Mouse (Mus musculus) thymus, postnatal 10 days (tissue): ENCODE results near the gene Dnajb5.

Source experiments
- DNase-seq, 2 experiments: peaks; one replicate each; pipeline ENCODE4 v3.0.0; 2021; ENCODE audit warnings: low spot score in 2 of 2

Dnajb5 gene

DNA sequence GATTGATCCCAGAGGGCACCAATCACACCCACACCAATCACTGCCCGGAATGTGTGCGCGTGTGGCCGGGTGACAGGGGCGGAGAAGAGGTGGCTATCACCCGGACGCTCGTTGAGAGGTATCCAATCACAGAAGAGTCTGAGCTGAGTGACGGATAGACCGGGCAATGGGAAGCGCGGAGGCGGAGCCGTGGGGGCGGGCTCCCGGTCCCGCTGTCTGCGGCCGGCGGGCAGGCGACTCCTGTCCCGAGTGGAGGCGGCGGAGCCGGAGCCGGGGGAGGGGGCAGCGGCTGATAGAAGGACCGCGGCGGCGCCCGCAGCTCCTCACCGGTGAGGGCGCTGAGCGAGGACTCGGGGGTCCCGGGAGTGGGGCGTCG, at the start of gene Dnajb5:
Gene Dnajb5 (plus strand): TSS at position 139 of the 376 bp plus-strand sequence.
- DNase-seq = peak; percentile 89 to 93

DNA sequence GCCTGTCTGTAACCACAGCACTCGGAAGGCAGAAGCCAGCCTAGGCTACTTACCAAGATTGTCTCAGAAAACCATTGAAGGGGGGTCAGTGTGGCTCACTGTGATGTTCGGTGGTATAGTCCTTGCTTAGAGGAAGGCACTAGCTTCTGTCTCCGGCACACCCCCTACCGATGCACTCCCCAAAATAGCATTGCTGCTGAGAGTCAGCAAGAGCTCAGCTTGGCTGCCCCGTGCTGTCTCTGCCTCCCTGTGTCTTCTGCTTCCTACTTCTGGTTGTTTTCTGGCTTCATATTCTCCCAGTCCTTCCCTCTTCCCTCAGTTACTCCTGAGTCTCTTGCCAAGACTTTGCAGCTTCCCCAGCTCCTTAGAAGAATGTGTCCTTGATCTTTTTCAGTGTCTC, 48.7 kb upstream of the Dnajb5 start:
- no peak for DNase-seq

DNA sequence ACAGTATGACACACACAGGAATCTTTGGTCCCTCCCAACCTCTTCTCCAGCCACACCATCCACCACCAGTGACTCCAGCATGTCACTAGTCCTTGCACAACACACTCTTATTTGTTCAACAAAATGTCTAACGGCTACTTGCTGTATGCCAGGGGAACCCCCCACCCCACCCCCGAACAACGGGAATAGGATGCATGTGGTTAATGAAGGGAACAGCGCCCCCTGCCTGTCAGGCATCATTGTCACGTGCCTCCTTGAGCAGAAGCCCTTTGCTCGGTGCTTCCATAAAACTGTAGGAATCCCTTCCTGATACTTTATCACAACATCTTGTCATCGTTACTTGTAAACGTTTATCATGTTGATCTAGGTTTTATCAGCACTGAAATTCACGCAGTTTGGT, 47.4 kb upstream of the Dnajb5 start:
- peak in 1 of 2 experiments; percentile 13 for DNase-seq

DNA sequence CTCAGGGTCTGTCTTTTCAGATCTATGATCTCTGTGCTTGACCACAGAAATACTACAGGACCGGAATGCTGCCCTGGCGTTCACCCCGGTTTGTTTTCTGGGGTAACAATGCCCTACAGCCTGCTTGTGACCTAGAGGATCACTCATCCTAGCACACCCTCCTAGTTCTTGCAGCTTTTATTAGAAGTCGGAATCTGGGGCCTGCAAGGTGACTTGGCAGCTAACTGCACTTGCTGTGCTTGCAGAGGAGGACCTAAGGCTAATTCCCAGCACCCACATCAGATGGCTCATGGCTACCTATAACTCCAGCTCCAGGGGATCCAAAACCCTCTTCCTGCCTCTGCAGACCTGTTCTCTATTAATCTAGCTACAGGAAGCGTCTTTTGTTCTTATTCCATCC, 46.9 kb upstream of the Dnajb5 start:
- no peak for DNase-seq

DNA sequence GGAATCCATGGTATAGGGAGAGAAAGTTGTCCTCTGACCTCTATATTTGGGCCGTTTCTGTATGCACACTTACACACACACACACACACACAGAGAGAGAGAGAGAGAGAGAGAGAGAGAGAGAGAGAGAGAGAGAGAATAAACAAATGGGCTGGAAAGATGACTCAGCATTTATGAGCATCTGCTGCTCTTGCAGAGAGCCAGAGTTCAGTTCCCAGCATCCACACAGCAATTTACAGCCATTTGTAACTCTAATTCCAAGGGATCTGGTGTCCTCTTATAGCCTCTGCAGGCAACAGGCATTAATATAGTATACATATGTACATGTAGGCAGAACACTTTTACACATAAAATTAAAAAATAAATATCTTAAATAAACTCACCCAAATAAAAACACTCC, 45.7 kb upstream of the Dnajb5 start:
- no peak for DNase-seq

DNA sequence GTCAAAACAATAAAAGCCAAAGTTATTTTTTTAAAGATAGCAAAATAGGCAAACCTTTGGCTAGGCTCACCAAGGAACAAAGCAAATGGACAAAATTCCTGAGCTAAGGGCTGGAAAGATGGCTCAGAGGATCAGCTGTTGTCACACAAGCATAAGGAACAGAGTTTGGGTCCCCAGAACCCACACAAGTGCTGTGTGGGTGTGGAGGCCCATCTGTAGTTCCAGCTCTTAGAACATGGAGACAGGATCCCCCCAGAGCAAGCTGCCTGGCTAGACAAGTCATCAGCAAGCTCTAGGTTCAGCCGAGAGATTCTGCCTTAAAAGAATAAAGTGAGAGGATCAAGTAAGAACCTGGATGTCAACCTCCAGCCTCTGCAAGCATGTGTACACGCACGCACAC, 45.1 kb upstream of the Dnajb5 start:
- DNase-seq = no peak

DNA sequence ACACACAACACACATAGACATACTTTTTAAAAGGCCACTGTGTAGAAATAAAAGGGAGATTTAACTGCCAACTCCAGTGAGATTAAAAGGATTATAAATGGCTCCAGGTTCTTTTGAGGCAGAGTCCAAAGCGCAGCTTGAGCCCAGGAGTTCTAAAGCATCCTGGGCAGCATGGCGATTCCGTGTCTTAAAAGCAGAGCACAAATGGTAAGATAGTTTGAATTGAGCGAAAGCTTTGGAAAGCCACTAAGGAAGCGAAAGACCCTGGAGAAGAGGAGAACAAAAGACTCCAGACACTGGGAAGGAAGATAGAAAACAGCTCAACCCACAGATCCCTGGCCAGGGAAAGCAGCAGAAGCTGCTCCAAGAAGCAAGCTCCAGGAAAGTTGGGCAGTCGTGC, 44.6 kb upstream of the Dnajb5 start:
- no peak for DNase-seq

DNA sequence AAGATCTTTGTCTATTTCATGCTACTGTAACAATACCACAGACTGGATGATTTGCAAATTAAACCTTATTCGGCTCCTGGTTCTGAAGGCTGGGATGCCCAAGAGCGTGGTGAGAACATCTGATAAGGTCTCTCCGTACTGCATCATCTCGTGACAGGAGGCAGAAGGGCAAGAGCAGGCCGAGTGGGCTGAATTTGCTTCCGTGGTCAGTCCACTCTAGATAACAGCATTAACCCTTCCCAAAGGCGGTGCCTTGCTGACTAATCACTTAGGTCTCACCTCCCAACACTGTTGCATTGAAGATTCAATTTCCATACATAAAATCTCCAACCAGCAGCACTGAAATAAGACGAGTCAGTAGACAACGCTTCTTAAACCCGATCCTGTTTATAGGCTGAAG, 36.2 kb upstream of the Dnajb5 start:
- no peak for DNase-seq

DNA sequence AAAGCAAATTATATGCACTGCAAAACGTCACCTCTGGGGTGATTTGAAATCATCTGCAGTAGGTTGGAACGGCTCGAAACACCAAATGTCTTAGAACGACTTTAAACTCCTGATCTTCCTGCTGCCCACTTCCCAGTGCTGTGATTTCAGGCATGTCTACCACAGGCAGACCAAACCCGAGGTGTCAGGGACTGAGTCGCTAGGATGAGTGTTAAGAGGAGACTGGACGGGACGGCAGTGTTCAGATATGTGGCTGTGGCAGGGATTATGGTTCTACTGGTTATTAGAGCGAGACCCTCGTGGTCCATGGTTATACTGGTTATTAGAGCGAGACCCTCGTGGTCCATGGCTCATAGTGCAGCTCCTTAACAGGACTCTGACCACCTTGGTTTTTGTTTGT, 34.3 kb upstream of the Dnajb5 start:
- no peak for DNase-seq

DNA sequence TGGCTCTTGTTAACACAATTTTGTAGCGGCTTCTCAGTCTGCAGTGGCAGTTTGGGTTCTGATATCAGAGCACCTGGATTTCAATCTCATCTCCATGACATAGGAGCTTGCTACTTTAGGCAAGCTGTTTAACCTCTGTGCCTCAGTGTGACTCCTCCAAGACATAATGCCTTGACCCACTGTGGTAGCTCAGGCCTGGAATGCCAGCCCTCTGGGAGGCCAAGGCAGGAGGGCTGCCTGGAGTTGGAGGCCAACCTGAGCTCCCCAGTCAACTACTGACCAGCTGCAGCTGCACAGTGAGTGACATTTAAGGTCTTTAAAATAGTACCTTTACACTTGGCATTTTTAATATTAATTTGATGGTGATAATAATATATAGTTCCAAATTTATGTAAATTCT, 33.6 kb upstream of the Dnajb5 start:
- DNase-seq = no peak

DNA sequence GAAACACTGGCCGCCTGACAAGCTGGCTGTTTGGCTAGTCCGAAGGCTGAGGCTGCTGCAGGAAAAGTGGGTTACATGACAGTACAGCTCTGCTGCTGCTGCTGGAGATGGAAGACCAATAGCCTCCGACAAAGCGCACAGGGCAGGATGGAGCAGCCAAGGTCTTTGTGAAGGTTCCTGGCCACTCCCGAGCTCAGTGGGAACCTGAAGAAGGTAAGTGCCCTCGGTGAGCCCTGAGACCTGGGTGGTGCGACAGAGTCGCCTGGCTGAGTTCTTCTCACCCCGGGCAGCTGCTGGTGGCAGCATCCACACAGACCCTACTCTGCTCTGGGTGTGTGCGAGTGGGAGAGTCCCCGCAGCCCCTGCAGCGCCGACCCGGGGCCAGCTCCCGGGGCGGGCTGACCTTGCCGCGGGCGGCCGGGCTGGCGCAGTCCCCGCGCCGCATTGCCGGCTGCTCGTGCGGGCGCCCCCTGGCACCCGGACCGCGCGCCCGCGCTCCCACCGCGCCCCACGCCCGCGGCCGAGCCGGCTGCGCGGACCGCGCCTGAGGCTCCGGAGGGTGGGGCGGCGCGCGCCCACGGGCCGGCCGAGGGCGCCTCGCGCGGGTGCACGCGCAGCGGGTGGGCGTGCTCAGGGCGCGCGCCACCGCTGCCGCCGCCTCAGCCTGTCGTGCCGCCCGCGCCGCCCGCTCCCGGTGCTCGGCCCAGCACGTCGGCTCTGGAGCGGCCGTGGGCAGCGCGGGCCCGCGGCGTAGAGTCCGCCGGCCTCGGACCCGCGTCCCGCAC, 32.8 kb upstream of the Dnajb5 start, which contains the start of gene Phf24:
Gene Phf24 (plus strand): TSS at position 44 of the 785 bp plus-strand sequence.
- no peak for DNase-seq

DNA sequence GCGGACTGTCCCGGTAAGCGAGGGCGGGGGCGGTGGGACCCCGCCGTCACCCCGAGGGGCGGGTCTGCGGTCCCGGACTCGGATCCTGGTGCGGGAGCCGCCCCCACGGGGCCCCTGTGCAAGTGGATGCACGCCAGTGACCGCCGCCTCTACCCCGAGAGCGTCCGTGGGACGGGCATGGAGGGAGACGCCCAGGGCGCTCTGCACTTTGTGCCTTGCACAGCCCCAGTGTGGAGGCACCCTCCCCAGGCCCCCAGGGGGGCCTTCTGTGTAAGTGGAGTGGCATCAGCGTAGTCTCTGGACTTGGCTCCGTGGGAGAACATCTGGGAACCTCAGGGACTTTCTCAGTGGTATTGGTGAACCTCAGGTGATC, 32.2 kb upstream of the Dnajb5 start:
- no peak for DNase-seq

DNA sequence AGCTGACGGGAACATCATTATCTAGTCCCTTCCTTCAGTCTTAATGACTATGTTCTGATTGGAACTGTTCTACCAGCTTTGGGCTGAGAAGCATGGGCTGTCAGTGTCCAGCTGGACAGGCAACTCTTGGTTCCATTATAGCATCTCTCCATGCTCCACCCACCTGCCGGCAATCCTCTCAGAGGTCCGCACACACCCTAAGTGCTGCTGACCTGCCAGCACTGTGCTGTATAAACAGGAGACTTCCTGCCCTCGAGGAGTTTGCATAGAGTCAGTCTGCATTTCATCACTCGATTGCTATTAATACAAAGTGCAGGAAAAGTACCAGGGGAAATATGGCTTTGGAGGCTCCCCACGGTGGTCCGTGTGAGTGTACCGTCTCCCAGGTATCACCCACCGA, 28.9 kb upstream of the Dnajb5 start:
- no peak for DNase-seq

DNA sequence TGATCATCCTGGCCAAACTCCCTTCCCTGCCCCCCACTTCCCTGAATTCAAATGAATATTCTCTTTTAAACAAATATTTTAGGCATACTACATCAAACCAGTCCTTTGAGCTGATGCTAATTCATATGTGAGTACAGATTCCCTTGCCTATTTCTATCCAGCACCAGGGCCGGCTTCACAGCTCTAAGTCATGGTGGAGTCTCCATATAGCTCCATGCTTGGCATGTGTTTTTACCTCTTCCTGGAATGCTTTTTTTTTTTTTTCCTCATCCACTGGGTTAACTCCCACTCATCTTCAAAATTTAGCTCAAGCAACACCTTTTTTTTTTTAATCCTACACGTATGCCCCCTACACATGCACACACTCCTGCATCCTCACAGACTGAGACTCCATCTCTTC, 28.1 kb upstream of the Dnajb5 start:
- no peak for DNase-seq

DNA sequence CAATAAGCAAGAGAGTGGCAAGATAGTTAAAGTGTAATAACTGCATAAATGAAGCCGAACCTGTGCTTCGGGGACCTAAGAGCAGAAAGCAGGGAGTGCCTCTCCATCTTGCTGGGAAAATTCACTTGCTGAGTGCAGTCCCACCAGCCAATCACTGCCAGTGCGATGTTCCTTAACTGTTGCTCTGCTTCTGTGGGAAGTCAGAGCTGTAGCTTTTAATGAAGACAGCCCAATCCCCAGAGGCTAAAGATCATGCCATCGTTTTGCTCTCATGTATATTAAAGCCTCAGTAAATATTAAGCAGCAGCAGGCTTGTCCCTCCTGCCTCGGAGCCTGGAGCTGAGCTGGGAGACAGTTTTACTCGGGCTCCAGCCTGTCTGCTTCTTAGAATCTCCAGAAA, 27.6 kb upstream of the Dnajb5 start:
- no peak for DNase-seq

DNA sequence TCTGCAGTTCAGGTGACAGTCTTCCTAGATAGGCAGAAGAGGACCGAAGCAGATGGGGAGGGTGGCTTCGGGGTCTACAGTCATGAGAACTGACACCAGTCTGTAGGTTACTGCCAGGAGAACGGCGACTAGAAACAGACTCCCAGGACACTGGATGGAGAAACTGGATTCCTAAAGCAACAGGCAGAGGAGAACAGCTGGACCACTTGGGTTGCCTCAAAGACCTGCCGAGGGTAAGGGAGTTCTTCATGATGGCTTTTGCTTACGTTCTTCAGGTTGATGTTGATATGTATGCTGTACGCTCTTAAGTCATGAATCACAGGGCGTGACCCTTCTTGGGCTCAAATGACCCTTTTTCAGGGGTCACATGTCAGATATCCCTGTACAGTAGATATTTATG, 27.2 kb upstream of the Dnajb5 start:
- no peak for DNase-seq

DNA sequence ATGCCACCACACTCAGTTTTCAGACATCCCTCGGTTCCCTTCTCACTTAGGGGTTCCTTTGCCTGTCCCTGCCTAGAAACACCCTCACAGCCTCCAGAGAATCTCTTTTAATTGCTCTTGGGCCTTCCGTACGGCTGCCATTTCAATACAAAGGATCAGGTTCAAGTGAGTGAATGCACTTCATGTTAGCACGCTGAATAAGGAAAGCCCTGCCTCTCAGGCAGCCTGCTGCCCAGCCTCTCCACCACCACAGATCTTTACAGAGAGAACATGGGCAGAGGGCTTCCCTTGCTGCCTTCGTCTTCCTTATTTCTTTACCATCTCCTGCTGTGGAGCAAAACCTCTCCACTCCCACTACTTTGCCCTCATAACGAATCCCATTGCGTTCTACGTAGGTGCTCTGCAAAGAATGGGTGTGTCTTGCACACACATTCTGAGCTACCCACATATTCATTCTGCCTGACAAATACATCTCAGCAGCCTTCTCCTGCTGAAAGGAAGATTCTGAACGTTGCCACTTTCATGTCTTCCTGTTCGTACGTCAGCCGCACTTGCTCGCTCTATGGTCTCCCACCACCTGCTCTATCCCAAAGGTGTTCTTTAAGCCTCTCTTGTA, 25.4 kb upstream of the Dnajb5 start:
- DNase-seq = no peak

DNA sequence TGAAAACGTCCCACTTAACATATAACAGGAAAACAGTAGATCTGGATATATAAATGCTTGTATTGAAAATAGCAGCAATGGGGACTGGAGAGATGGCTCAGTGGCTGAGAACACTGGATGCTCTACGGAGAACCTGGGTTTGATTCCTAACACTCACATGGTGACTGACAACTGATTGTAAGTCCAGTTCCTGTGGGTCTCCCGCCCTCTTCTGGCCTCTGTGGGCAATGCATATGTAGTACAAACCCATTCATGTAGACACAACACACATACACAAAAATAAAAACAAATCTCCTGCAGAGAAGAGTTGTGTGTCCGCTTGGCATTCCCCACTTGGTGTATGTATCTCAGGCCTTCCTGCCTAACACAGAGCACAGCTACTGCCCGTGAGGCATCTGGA, 21.4 kb upstream of the Dnajb5 start:
- DNase-seq = no peak

DNA sequence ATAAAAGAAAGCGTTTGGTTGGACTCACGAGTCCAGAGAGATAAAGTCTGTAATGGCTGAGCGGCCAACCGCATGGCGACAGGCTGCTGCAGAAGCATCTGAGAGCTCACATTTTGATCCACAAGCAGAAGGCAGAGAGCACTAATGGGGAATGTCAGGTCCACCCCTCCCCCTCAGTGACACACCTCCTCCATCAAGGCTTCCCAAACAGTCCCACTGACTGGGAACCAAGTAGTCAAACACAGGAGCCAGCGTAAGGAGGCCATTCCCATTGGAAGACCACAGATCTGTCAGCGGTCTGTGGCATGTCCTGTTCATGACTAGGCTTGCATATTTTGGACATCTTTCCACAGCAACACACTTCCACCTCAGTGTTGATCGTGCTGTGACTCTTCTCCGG, 20.7 kb upstream of the Dnajb5 start:
- no peak for DNase-seq

DNA sequence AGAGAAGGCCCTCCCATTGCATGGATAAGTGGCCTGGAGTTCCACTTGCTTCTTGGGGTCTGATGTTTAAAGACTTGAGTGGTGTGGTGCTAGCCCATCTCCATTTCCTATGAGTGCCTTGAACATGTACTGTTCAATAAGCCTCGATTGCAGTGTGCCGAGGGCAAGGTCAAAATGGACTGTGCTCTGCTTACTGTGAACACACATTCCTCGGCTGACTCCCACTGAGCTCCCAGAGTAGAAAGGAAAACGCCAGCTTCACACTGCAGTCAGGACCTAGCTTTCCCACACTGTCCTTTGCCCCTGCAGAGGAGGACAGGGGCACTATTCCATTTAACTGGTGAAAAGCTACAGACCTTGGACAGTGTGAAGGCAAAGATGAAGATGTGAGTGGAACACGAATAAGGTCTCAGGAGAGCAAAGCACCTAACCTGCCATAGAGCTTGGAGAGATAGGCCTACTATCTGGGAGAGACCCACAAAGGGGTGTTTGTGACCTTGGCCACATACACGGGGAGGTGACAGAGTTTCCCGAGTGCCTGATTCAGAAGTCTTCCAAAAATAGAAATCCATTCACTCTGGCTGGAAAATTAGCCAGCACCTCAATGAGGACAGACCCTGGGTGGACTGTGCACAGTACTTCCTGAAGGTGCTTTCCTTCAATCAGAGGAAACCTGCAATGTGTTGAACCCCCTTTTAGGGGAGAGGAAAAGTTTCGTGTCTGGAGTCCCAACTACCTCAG, 17.2 kb upstream of the Dnajb5 start:
- DNase-seq = no peak

DNA sequence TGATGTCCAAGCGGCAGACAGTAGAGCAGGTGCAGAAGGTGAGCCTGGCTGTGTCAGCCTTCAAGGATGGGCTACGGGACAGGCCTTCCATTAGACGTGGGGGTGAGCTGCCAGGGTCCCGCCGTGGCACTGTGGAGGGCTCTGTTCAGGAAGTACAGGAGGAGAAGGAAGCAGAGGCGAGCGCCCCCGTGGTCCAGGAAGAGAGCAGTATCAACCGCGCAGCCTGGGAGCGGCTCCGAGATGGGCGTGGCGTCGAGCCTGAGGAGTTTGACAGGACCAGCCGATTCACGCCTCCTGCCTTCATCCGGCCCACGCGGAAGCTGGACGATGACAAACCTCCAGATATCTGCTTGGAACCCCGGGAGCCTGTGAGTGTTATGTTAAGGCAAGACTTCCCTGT, 16.0 kb upstream of the Dnajb5 start:
- DNase-seq = no peak

DNA sequence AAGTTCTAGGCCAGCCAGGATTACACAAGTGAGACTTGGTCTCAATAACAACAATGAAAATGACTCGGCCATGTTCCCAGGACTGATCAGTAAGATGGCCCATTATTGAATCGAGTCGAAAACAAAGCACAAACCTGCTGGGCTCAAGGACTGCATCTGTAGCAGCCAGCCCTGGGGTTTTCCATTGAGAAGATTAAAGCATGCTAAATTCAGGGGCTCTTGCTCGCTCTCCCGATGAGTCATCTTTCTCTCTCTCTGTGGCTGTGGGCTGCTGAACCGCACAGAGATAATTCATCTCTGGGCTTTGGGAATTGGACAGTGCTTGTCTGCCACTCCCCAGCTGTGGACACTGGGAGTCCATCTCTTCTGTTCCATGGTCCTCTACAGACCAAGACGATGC, 8.2 kb upstream of the Dnajb5 start:
- DNase-seq = no peak

DNA sequence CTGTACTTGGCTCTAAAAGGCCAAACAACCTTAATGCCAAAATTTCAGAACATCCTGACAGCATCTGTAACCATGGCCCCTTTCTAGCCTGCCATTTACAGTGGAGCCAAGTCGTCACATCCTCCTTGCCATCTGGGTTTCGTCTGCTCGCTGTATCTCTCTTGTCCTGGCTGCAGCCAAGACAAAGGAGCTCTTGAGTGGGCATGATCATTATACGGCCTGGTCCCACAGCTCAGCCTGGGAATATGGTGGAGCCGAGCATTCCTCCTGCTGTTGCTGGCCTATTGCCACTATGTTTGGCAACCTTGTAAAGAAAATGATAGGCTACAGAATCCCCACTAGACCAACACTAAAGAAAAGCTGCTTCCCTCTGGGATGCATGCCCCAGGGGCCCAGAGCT, 6.3 kb upstream of the Dnajb5 start:
- no peak for DNase-seq
